ENCODE assay signal across 17 mouse cellular contexts in genomic region chr2:128235127-128235526, GRCm38 (mm10).
DNase-seq lines count a peak whose midpoint lies in the region; ATAC-seq and TF ChIP-seq lines count a peak whose summit lies in the region.
"Had no signal": no experiment of that assay in that cellular context is flagged by ENCODE, and none has a peak within 500 bp of the region (broad histone marks: within the 10 kb centered on the region; RNA-seq: fewer than 3 reads in every experiment).

No protein-coding gene starts in this region.

- TF ChIP-seq CTCF in midbrain, postnatal 0 days (IDR thresholded peaks at IDR 0.05): no peak

- ATAC-seq in frontal cortex, adult (ENCODE audit: low TSS enrichment): peak; percentile 62
- ATAC-seq in midbrain, postnatal 0 days (ENCODE audit: low FRiP score): no peak
- no peak for ATAC-seq in midbrain, embryonic 13.5 days
- ATAC-seq: forebrain, embryonic 13.5 days had no signal

- DNase-seq in frontal cortex, postnatal 25 days (ENCODE audit: low spot score in 2 of 2): no peak
- peak; percentile 10 for DNase-seq in layer of hippocampus, adult 9-11 months
- no peak for DNase-seq in layer of hippocampus, adult 11-12 months (ENCODE audit: low spot score)
- DNase-seq in midbrain, postnatal 0 days (ENCODE audit: low spot score): peak; percentile 30
- peak; percentile 53 for DNase-seq in brain, adult 2 months (ENCODE audit: low read depth, low spot score)
- no peak for DNase-seq in thymus, postnatal 36 days
- DNase-seq: adrenal gland, postnatal 10 days; cerebellum, adult 11-12 months; cerebellum, adult 9-11 months; cerebellum, postnatal 36 days; gastrocnemius, adult 2 months; gastrocnemius, postnatal 25 days had no signal

- no peak overlapping the region for H3K9ac ChIP-seq in midbrain, postnatal 0 days (replicated peaks; ENCODE audit: low read length, poor library complexity, severe bottlenecking)
- no peak overlapping the region for H3K9ac ChIP-seq in midbrain, embryonic 13.5 days (replicated peaks)
- H3K9ac ChIP-seq: embryonic facial prominence, embryonic 13.5 days; forebrain, embryonic 13.5 days; heart, embryonic 12.5 days had no signal

- WGBS in midbrain, postnatal 0 days: 44% methylated on average over 8 of the region's 8 CpGs
- 65% methylated on average over 8 of the region's 8 CpGs for WGBS in midbrain, embryonic 13.5 days

- no peak overlapping the region for H3K4me3 ChIP-seq in midbrain, postnatal 0 days (ENCODE audit: low read depth, low read length)
- H3K4me3 ChIP-seq in midbrain, embryonic 13.5 days (replicated peaks): no peak overlapping the region
- H3K4me3 ChIP-seq: embryonic facial prominence, embryonic 13.5 days; forebrain, embryonic 13.5 days; gastrocnemius, adult 2 months; heart, embryonic 12.5 days had no signal

- H3K9me3 ChIP-seq in midbrain, postnatal 0 days (ENCODE audit: low read length): no peaks in the 10 kb centered on the region
- H3K9me3 ChIP-seq in midbrain, embryonic 13.5 days: no peaks in the 10 kb centered on the region
- H3K9me3 ChIP-seq: embryonic facial prominence, embryonic 13.5 days; forebrain, embryonic 13.5 days; heart, embryonic 12.5 days had no signal

- H3K36me3 ChIP-seq in midbrain, postnatal 0 days (ENCODE audit: insufficient read depth, low read length): no peaks in the 10 kb centered on the region
- no peaks in the 10 kb centered on the region for H3K36me3 ChIP-seq in midbrain, embryonic 13.5 days
- H3K36me3 ChIP-seq: embryonic facial prominence, embryonic 13.5 days; heart, embryonic 12.5 days had no signal

- no peaks in the 10 kb centered on the region for H3K27me3 ChIP-seq in midbrain, postnatal 0 days (ENCODE audit: insufficient read depth, low read length)
- no peaks in the 10 kb centered on the region for H3K27me3 ChIP-seq in midbrain, embryonic 13.5 days
- H3K27me3 ChIP-seq: embryonic facial prominence, embryonic 13.5 days; forebrain, embryonic 13.5 days; heart, embryonic 12.5 days had no signal

- no peak overlapping the region for H3K4me2 ChIP-seq in midbrain, postnatal 0 days (ENCODE audit: low read depth, low read length, poor library complexity, severe bottlenecking)
- no peak overlapping the region for H3K4me2 ChIP-seq in midbrain, embryonic 13.5 days (replicated peaks)
- H3K4me2 ChIP-seq: embryonic facial prominence, embryonic 13.5 days; forebrain, embryonic 13.5 days; heart, embryonic 12.5 days had no signal

- no peak overlapping the region for H3K27ac ChIP-seq in midbrain, postnatal 0 days (ENCODE audit: low read depth, low read length)
- no peak overlapping the region for H3K27ac ChIP-seq in midbrain, embryonic 13.5 days
- H3K27ac ChIP-seq: embryonic facial prominence, embryonic 13.5 days; forebrain, embryonic 13.5 days; gastrocnemius, adult 2 months had no signal

- no peaks in the 10 kb centered on the region for H3K4me1 ChIP-seq in midbrain, postnatal 0 days (ENCODE audit: insufficient read depth, low read length)
- 0 out of 2 replicates have a peak, but pooled peaks cover 2% of the 10 kb centered on the region for H3K4me1 ChIP-seq in midbrain, embryonic 13.5 days (replicated peaks)
- H3K4me1 ChIP-seq: forebrain, embryonic 13.5 days had no signal

Comparison
In these comparisons a context has a peak if more than half of its experiments do, and no peak if none do; other contexts are left out.
1. DNase-seq: peak in layer of hippocampus, adult 9-11 months (single experiment), midbrain, postnatal 0 days (single experiment) and brain, adult 2 months (single experiment); none in frontal cortex, postnatal 25 days (0 of 2), layer of hippocampus, adult 11-12 months (single experiment) and thymus, postnatal 36 days (0 of 2).